Mouse (Mus musculus) lung, adult 2 months (tissue): ENCODE results near the gene Doc2g.

Experiments
- CTCF ChIP-seq: fragments of 200-500 bp; IDR thresholded peaks from 2 replicates; pipeline ENCODE4 v1.5.1; 2011; ENCODE audit warnings: mild to moderate bottlenecking, low read length, control low read depth; ENCODE audit not compliant: insufficient read depth
- POLR2A ChIP-seq: fragments of 200-500 bp; IDR thresholded peaks from 2 replicates; pipeline ENCODE4 v1.6.1; 2011; ENCODE audit warnings: low read depth, mild to moderate bottlenecking, control low read depth, low read length, borderline replicate concordance; ENCODE audit errors: extremely low read depth

DNA sequence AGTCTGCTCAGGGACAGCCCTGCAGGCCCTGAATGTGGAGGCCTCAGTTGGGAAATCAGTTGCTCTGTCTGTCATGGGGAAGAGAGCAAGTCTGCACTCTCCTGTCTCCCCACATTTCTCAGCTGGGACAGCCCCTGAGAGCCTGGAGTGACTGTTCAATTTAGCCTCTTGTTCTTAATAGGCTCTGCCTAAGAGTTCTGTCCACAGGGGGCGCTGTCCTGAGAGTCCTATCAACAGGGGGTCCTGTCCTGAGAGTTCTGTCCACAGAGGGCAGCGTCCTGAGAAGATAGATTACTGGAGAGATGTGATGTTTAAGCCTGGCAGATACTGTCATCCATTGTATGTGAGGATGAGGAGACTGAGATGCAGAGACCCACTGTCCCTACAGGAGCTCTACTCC is 40.6 kb upstream of the Doc2g start:
- TF ChIP-seq CTCF (no peak), POLR2A (no peak)
